Mouse (Mus musculus) bone marrow, adult 2 months (tissue): ENCODE results near the gene Arid1b. TPM values are rescaled to one million over a fixed set of nuclear protein-coding genes. Genes with fewer than 3 reads are reported as not detected.
"Not testable (repeated sequence)": the region's sequence is repeated elsewhere in the genome, so short reads cannot be mapped to it uniquely, and the experiment has no call there.

Source experiments
- H3K27ac ChIP-seq: fragments of 200-500 bp; 2 replicates; pipeline ENCODE4 v1.5.1; 2012; ENCODE audit warnings: low read depth, mild to moderate bottlenecking, control low read depth, inconsistent platforms, low read length; ENCODE audit not compliant: control insufficient read depth, poor library complexity, insufficient read depth
- H3K4me1 ChIP-seq: fragments of 200-500 bp; 2 replicates; pipeline ENCODE4 v1.6.1; 2011; ENCODE audit warnings: low read length; ENCODE audit not compliant: control insufficient read depth, insufficient read depth
- H3K4me3 ChIP-seq: fragments of 200-500 bp; replicated peaks from 2 replicates; pipeline ENCODE3; 2011; ENCODE audit warnings: mild to moderate bottlenecking, low read depth, low read length, control low read depth; ENCODE audit not compliant: control insufficient read depth
- CTCF ChIP-seq: fragments of 200-500 bp; IDR thresholded peaks from 2 replicates; pipeline ENCODE4 v1.5.1; 2011; ENCODE audit warnings: low read length, control low read depth; ENCODE audit not compliant: control insufficient read depth, insufficient read depth
- POLR2A ChIP-seq: fragments of 200-500 bp; IDR thresholded peaks from 2 replicates; pipeline ENCODE4 v1.6.1; 2011; ENCODE audit warnings: low read depth, mild to moderate bottlenecking, control low read depth, low read length, borderline replicate concordance; ENCODE audit not compliant: control insufficient read depth
- WGBS: fragments of 180-500 bp; shearing (Covaris S2); methylation state at CpG from one replicate; pipeline ENCODE4 v1.1.7; 2018; 5-methylcytosine and 5-hydroxymethylcytosine counted together
- polyA plus RNA-seq: library from polyadenylated mRNA; stranded (reverse); fragments of >200 nt; gene quantifications from 2 replicates; pipeline ENCODE4 v1.2.4, GENCODE M21; 2011; ENCODE audit warnings: low replicate concordance; ENCODE audit not compliant: missing spikeins, insufficient read depth, insufficient read length

Gene Arid1b
- polyA plus RNA-seq, 1 experiment: 12.5 TPM

DNA sequence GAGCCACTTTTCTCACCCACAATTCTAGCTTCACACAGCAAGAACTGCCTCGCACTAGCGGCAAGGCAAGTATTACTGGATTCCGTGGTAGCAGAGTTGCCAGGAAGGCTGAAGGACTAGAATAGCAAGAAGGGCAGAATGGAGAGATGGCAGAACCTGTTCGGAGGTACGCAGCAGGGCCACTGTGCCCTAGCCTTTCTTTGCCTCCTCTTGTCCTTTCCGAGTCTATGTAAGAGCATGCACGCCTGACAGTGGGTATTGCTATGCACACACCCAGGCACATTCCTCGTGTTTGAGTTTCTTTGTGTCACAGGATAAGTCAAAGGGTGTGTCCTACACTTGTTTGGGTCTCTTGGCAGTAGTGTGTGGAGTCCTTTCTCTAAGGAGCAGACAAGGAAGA lies 88.1 kb downstream of the Arid1b start:
- Histone ChIP-seq H3K4me1 (peaks cover 6% of the 10 kb centered on the region), H3K4me3 (no peak overlapping the region), H3K27ac (no peak overlapping the region)
- no peak for TF ChIP-seq POLR2A
- no peak for TF ChIP-seq CTCF
- WGBS: 82% methylated on average over 8 of the region's 8 CpGs

- no peak overlapping the region; the same call in 1 of the 2 replicates for H3K27ac ChIP-seq
- H3K4me3 ChIP-seq: no peak overlapping the region
- TF ChIP-seq POLR2A (no peak), CTCF (no peak)
- WGBS: 79% methylated on average over 3 of the region's 3 CpGs
- H3K4me1 ChIP-seq: peaks cover 6% of the 10 kb centered on the region
These were observed 89.4 kb downstream of the Arid1b start for GRCm38 (mm10) chr17:5083497-5083896.

DNA sequence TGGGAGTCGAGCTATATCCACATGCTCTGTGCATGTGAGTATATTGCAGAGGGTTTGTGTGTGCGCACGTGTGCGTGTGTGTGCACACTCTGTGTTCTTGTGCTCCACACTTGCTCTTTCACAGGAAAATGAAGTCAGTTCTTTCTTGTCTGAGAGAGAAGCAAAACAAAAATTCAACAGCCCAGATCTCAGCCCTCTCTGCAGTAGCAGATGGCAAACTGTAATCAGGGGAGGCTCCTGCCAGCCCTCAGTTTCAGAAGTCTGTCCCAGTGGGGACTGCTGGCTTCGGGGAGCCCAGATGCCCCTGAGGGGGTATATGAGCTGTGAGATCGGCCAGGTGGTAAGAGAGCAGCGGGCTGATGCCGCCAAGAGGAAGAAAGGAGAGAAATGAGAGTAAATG lies 90.0 kb downstream of the Arid1b start:
- Histone ChIP-seq H3K4me3 (no peak overlapping the region), H3K27ac (no peak overlapping the region), H3K4me1 (peaks cover 6% of the 10 kb centered on the region)
- TF ChIP-seq CTCF: no peak
- no peak for TF ChIP-seq POLR2A
- 62% methylated on average over 8 of the region's 8 CpGs for WGBS

GRCm38 (mm10) chr17:5085004-5085403 lies 90.9 kb downstream of the Arid1b start:
- H3K4me3 ChIP-seq: no peak overlapping the region
- H3K27ac ChIP-seq: no peak overlapping the region
- WGBS: 79% methylated on average over 6 of the region's 6 CpGs
- TF ChIP-seq CTCF: no peak
- no peak for TF ChIP-seq POLR2A
- H3K4me1 ChIP-seq: peaks cover 7% of the 10 kb centered on the region

- WGBS: 86% methylated on average over 5 of the region's 5 CpGs
- Histone ChIP-seq H3K4me1 (peaks cover 7% of the 10 kb centered on the region), H3K27ac (no peak overlapping the region), H3K4me3 (no peak overlapping the region)
- TF ChIP-seq POLR2A: no peak
- no peak for TF ChIP-seq CTCF
These were observed 91.8 kb downstream of the Arid1b start for GRCm38 (mm10) chr17:5085942-5086341.

- 60% methylated on average over 2 of the region's 2 CpGs for WGBS
- not testable (repeated sequence) for H3K4me3 ChIP-seq, H3K4me1 ChIP-seq
- peak overlapping the region; percentile 53; the same call in 1 of the 2 replicates for H3K27ac ChIP-seq
These were observed 94.1 kb downstream of the Arid1b start for GRCm38 (mm10) chr17:5088241-5088640.

DNA sequence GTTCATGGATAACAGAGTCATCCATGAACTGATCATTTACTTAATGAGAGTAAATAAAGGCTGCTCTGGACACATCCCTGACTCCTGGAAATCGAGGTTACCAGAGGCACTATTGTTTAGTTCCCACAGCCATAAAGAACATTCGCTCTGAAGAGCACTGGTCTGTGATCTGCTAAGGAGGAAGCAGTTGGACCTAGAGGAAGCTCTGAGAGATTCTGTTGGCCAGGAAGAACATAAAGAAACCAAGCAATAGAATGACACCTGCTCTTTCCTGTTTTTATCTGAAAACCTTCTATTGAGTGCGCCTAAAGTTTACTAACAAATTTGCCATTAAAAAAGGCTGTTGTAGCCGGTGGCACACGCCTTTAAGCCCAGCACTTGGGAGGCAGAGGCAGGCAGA lies 94.7 kb downstream of the Arid1b start:
- Histone ChIP-seq H3K4me3 (no peak overlapping the region), H3K4me1 (peaks cover 7% of the 10 kb centered on the region; the same call in 1 of the 2 replicates), H3K27ac (no peak overlapping the region)
- 15% methylated on average over 5 of the region's 5 CpGs for WGBS
- TF ChIP-seq CTCF: no peak

GRCm38 (mm10) chr17:5089541-5089940 lies 95.4 kb downstream of the Arid1b start:
- no peak for TF ChIP-seq CTCF
- TF ChIP-seq POLR2A: no peak
- Histone ChIP-seq H3K4me1 (peaks cover 9% of the 10 kb centered on the region), H3K27ac (peak overlapping the region; percentile 5; the same call in 1 of the 2 replicates), H3K4me3 (no peak overlapping the region)
- WGBS: 23% methylated on average over 12 of the region's 12 CpGs

DNA sequence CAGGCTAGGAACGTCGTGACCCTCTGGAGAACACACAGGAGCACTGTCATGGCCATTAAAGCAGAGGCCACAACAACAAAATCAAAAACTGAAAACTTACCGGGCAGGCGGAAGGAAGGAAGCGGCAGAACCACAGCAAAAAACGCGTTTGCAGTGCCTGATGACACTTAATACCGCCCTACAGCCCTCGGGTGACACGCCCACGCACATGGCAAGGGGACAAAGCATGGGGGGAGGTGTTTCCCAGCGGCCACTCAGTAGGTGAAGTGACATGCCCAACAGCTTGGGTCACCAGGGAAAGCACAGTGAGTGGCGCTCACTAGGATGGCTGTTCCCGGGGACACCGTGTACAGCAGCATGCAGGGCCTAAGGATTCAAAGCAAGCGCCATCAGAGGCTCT lies 97.4 kb downstream of the Arid1b start:
- 26% methylated on average over 16 of the region's 16 CpGs for WGBS
- Histone ChIP-seq H3K4me3 (no peak overlapping the region), H3K4me1 (peaks cover 11% of the 10 kb centered on the region), H3K27ac (peak overlapping the region; percentile 56)
- TF ChIP-seq POLR2A: no peak
- no peak for TF ChIP-seq CTCF

DNA sequence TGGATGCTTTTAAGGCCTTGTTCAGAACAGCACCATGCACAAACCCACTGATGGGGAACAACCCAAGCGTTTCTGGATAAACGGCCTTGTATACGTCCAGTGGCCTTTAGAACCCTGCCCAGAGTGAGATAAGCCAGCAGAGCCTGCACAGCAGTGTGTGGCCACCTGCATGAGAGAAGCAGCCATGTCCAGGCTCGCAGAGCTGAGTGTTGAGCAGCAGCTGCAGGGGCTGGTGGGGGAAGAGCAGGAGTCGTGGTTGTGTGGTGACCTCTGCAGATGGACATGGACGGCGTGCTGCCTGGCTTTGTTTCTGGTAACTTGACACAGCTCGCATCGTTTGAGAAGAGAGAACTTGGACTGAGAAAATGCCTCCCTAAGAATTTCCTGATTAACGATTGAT lies 97.8 kb downstream of the Arid1b start:
- TF ChIP-seq POLR2A (no peak; the same call in 1 of the 2 replicates), CTCF (0 out of 2 replicates have a peak, but pooled peaks have one; percentile 10)
- Histone ChIP-seq H3K27ac (peak overlapping the region; percentile 56), H3K4me1 (peaks cover 11% of the 10 kb centered on the region), H3K4me3 (no peak overlapping the region)
- WGBS: 52% methylated on average over 10 of the region's 10 CpGs

DNA sequence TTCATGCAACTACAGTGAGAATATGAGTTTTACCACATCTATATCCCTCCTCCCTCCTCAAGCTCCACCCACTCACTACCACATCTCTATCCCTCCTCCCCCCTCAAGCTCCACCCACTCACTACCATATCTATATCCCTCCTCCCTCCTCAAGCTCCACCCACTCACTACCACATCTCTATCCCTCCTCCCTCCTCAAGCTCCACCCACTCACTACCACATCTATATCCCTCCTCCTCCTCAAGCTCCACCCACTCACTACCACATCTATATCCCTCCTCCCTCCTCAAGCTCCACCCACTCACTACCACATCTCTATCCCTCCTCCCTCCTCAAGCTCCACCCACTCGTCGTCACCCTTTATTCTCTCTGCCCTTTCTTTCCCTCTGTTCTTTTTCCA lies 99.2 kb downstream of the Arid1b start:
- not testable (repeated sequence) for H3K4me3 ChIP-seq, H3K27ac ChIP-seq
- WGBS: 48% methylated on average over 2 of the region's 2 CpGs
- H3K4me1 ChIP-seq: peaks cover 11% of the 10 kb centered on the region
